Mouse (Mus musculus) ovary, adult 18-20 months (tissue): ENCODE results near the gene Zc3h8.

Experiments
- DNase-seq: peaks from one replicate; pipeline ENCODE4 v3.0.0; 2022; ENCODE audit warnings: low spot score, mixed read lengths

Gene Zc3h8

DNA sequence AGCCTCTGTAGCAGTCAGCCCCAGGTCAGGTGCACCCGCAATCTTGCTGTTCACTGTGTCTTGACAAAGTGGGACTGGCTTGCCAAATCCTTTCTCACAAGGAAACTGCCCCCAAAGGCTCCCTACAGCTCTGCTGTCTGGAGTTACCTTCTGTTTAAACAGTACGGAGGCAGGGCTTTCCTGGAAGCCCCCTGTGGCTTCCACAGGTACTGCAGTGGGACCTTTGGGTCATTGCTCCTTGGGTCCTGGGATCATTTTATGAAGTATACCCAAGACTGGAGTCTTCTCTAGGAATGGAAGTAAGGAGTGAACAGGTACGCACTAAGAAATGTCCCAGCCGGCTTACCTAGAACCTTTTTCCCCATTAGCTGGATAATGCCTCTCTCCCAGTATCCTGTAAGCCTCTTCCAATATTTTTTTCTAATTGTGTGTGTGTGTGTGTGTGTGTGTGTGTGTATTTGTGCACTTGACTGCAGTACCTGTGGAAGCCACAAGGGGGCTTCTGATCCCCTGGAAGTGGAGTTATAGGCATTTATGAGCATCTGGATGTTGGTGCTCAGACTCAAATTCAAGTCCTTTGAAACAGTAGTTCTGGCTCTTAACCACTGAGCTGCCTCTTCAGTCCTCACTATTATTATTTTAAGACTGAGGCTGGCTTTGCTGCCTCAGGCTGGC is 53.1 kb downstream of the Zc3h8 start:
- no peak for DNase-seq

DNA sequence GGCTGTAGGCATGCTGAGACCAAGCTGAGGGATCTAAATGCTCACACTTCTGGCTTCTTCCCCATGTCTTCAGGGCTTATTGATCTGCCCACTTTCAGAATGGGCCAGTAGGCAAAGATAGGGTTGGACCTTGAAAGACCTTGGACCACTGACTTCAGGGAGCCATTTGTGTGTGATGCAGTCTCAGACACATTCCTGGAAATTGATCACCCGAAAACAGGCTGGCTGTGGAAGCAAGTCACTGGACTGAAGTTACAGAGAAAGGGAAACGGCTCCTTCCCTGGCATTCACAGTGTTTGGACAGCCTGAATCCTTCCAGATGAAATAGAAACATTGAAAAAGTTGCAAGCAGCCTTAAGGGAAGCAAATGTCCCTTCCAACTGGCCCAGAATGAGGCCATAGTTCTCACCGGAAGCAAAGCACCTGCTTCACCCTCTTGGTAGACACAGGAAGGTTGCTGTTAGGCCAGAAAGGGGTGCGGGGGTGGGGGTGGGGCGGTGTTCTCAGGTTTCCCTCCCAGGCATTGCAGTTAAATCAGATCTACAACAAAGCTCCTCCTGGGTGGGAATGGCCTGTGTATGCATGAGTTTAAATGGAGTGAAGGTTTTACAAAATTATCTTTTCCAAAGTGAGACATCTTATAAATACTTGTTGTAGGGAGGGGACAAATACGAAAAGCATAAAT is 55.9 kb downstream of the Zc3h8 start:
- no peak for DNase-seq

DNA sequence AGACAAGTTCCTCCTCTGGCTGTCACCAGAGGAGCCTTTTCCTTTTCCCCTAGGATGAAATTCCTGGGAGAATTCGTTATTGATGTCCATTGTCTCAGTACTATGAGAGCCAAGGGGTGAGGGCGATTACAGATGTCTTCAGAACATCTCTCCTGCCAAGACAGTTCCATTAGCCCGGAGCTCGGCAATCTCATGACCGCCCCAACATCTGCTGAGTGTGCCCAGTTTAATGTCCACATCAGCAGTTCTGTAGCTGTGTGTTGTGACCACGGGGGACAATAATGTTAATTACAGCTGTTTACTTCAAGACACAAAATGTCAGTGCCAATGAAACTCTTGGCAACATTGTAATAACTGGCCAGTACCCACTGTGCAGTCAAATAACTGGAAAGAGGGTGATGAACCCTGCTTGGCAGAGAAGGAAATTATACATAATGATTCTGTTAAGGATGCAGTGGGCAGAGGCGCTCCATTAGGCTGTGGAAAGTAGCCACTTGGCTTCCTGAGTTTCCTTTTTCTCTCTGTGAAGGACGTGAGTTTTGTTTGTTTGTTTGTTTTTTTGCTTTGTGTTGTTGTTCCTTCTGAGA is 58.6 kb downstream of the Zc3h8 start:
- DNase-seq, result no peak

DNA sequence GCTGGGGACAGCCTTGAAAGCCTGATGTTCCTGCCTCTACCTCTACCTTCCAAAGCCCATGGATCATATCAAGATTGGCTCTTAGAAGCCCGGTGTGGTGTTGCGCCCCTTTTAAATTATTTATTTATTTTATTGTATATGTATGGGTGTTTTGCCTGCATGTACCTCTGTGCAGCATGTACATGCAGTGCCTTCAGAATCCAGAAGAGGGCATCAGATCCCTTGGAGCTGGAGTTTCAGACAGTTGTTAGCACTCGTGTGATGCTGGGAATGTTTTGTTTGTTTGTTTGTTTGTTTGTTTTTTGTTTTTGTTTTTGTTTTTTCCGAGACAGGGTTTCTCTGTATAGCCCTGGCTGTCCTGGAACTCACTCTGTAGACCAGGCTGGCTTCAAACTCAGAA is 62.6 kb downstream of the Zc3h8 start:
- no peak for DNase-seq
